Mouse (Mus musculus) limb, embryonic 13.5 days (tissue): Measurements from ENCODE around the gene Gm21969. TPM values are rescaled to one million over a fixed set of nuclear protein-coding genes. Genes with fewer than 3 reads are reported as not detected.

ENCODE experiments used
- ATAC-seq: fragments of 200-750 bp; cut with Nextera tagmentation; 2 replicates; pipeline ENCODE4 v1.8.0; 2017; ENCODE audit warnings: low read depth, moderate number of reproducible peaks, moderate TSS enrichment; ENCODE audit not compliant: low FRiP score
- H3K27ac ChIP-seq: fragments of 300-500 bp; sonication (generic); 2 replicates; pipeline ENCODE4 v1.5.1; 2015; ENCODE audit warnings: inconsistent platforms, mild to moderate bottlenecking, moderate library complexity
- H3K27me3 ChIP-seq: fragments of 300-500 bp; sonication (generic); 2 replicates; pipeline ENCODE4 v1.6.1; 2015; ENCODE audit warnings: mild to moderate bottlenecking, inconsistent platforms
- H3K36me3 ChIP-seq: fragments of 300-500 bp; sonication (generic); 2 replicates; pipeline ENCODE4 v1.6.1; 2015; ENCODE audit warnings: inconsistent platforms, mild to moderate bottlenecking, moderate library complexity
- H3K4me1 ChIP-seq: fragments of 300-500 bp; sonication (generic); 2 replicates; pipeline ENCODE4 v1.6.1; 2015; ENCODE audit warnings: inconsistent platforms
- H3K4me2 ChIP-seq: fragments of 300-500 bp; sonication (generic); replicated peaks from 2 replicates; pipeline ENCODE4 v1.6.1; 2015; ENCODE audit warnings: inconsistent platforms, mild to moderate bottlenecking, moderate library complexity
- H3K4me3 ChIP-seq: fragments of 300-500 bp; sonication (generic); 2 replicates; pipeline ENCODE4 v1.5.1; 2015; ENCODE audit warnings: moderate library complexity, mild to moderate bottlenecking, inconsistent platforms
- H3K9ac ChIP-seq: fragments of 300-500 bp; sonication (generic); 2 replicates; pipeline ENCODE4 v1.6.1; 2015; ENCODE audit warnings: mild to moderate bottlenecking, inconsistent platforms
- H3K9me3 ChIP-seq: fragments of 300-500 bp; sonication (generic); 2 replicates; pipeline ENCODE4 v1.6.1; 2016; ENCODE audit warnings: inconsistent platforms
- WGBS: fragments of 180-500 bp; shearing (Covaris S2); methylation state at CpG from one replicate; pipeline ENCODE4 v1.1.7; 2015; 5-methylcytosine and 5-hydroxymethylcytosine counted together
- microRNA-seq: library from miRNA; unstranded; fragments of <30 nt; microRNA quantifications from one replicate; pipeline ENCODE4, GENCODE M21; 2016
- polyA plus RNA-seq: library from polyadenylated mRNA; unstranded; fragments of >200 nt; fragmentation: Nextera tagmentation; extraction: Ambion mirVana; gene quantifications from 2 replicates; pipeline ENCODE4 v1.2.1, GENCODE M21; 2015

The Gm21969 gene
- polyA plus RNA-seq, 1 experiment from 2014 or later: not detected

GRCm38 (mm10) chr4:139688058-139688457, 85.1 kb downstream of the Gm21969 start:
- no peaks in the 10 kb centered on the region for H3K9me3 ChIP-seq
- WGBS: 75% methylated on average over 9 of the region's 9 CpGs
- peaks cover 26% of the 10 kb centered on the region for H3K27me3 ChIP-seq
- no peak overlapping the region for H3K4me2 ChIP-seq
- no peak overlapping the region for H3K9ac ChIP-seq
- ATAC-seq: no peak
- peaks cover 8% of the 10 kb centered on the region for H3K4me1 ChIP-seq
- H3K36me3 ChIP-seq: no peaks in the 10 kb centered on the region
- no peak overlapping the region for H3K4me3 ChIP-seq
- H3K27ac ChIP-seq: no peak overlapping the region

GRCm38 (mm10) chr4:139689627-139690269, 86.8 kb downstream of the Gm21969 start:
- Histone ChIP-seq H3K9ac (no peak overlapping the region), H3K4me3 (no peak overlapping the region), H3K4me2 (no peak overlapping the region), H3K36me3 (no peaks in the 10 kb centered on the region), H3K9me3 (no peaks in the 10 kb centered on the region), H3K27ac (no peak overlapping the region), H3K27me3 (peaks cover 30% of the 10 kb centered on the region), H3K4me1 (peaks cover 8% of the 10 kb centered on the region)
- ATAC-seq: peak; percentile 49; the same call in 1 of the 2 replicates
- 36% methylated on average over 7 of the region's 7 CpGs for WGBS

- H3K4me3 ChIP-seq: no peak overlapping the region
- H3K36me3 ChIP-seq: no peaks in the 10 kb centered on the region
- no peak overlapping the region for H3K27ac ChIP-seq
- no peak overlapping the region for H3K4me2 ChIP-seq
- no peaks in the 10 kb centered on the region for H3K9me3 ChIP-seq
- H3K9ac ChIP-seq: no peak overlapping the region
- H3K4me1 ChIP-seq: peaks cover 15% of the 10 kb centered on the region
- 49% methylated on average over 5 of the region's 5 CpGs for WGBS
- no peak for ATAC-seq
- peaks cover 39% of the 10 kb centered on the region for H3K27me3 ChIP-seq
Measured at GRCm38 (mm10) chr4:139693315-139693714, 90.3 kb downstream of the Gm21969 start.

GRCm38 (mm10) chr4:139697755-139698154, 94.8 kb downstream of the Gm21969 start:
- WGBS: 4% methylated on average over 9 of the region's 9 CpGs
- H3K9ac ChIP-seq: no peak overlapping the region
- peaks cover 24% of the 10 kb centered on the region for H3K27me3 ChIP-seq
- peak; percentile 29; the same call in 1 of the 2 replicates for ATAC-seq
- H3K36me3 ChIP-seq: no peaks in the 10 kb centered on the region
- H3K4me3 ChIP-seq: no peak overlapping the region
- H3K27ac ChIP-seq: no peak overlapping the region
- 0 out of 2 replicates have a peak overlapping the region, but pooled peaks have one; percentile 19 for H3K4me2 ChIP-seq
- H3K4me1 ChIP-seq: peaks cover 7% of the 10 kb centered on the region
- no peaks in the 10 kb centered on the region for H3K9me3 ChIP-seq

GRCm38 (mm10) chr4:139698602-139699001, 95.6 kb downstream of the Gm21969 start:
- WGBS: 43% methylated on average over 8 of the region's 8 CpGs
- no peak overlapping the region for H3K4me3 ChIP-seq
- H3K27me3 ChIP-seq: peaks cover 17% of the 10 kb centered on the region
- H3K36me3 ChIP-seq: no peaks in the 10 kb centered on the region
- H3K27ac ChIP-seq: no peak overlapping the region
- ATAC-seq: peak; percentile 48
- no peak overlapping the region for H3K9ac ChIP-seq
- no peak overlapping the region for H3K4me2 ChIP-seq
- H3K9me3 ChIP-seq: no peaks in the 10 kb centered on the region
- H3K4me1 ChIP-seq: peaks cover 7% of the 10 kb centered on the region

- ATAC-seq: no peak
Measured at GRCm38 (mm10) chr4:139702914-139703313, 99.9 kb downstream of the Gm21969 start.

GRCm38 (mm10) chr4:139703468-139703867, 100.5 kb downstream of the Gm21969 start:
- Histone ChIP-seq H3K4me1 (no peaks in the 10 kb centered on the region), H3K9me3 (no peaks in the 10 kb centered on the region), H3K4me2 (no peak overlapping the region), H3K4me3 (no peak overlapping the region), H3K36me3 (no peaks in the 10 kb centered on the region), H3K9ac (no peak overlapping the region), H3K27me3 (no peaks in the 10 kb centered on the region; the same call in 1 of the 2 replicates), H3K27ac (no peak overlapping the region)
- ATAC-seq: no peak
- 83% methylated on average over 11 of the region's 11 CpGs for WGBS

More at GRCm38 (mm10) chr4:139702914-139703313, 99.9 kb downstream of the Gm21969 start:
- 53% methylated on average over 4 of the region's 4 CpGs for WGBS
- Histone ChIP-seq H3K9me3 (no peaks in the 10 kb centered on the region), H3K4me3 (no peak overlapping the region), H3K27ac (no peak overlapping the region), H3K4me2 (no peak overlapping the region), H3K4me1 (peaks cover under 1% of the 10 kb centered on the region), H3K27me3 (peaks cover 2% of the 10 kb centered on the region), H3K36me3 (no peaks in the 10 kb centered on the region), H3K9ac (no peak overlapping the region)

GRCm38 (mm10) chr4:139705986-139706385, 103.0 kb downstream of the Gm21969 start:
- no peak for ATAC-seq
- Histone ChIP-seq H3K4me1 (no peaks in the 10 kb centered on the region), H3K9me3 (no peaks in the 10 kb centered on the region), H3K9ac (no peak overlapping the region), H3K36me3 (no peaks in the 10 kb centered on the region), H3K27me3 (no peaks in the 10 kb centered on the region; the same call in 1 of the 2 replicates), H3K27ac (no peak overlapping the region), H3K4me3 (no peak overlapping the region), H3K4me2 (no peak overlapping the region)
- 87% methylated on average over 5 of the region's 5 CpGs for WGBS

- H3K4me2 ChIP-seq: no peak overlapping the region
- no peak overlapping the region for H3K4me3 ChIP-seq
- no peaks in the 10 kb centered on the region for H3K36me3 ChIP-seq
- ATAC-seq: no peak
- peaks cover 10% of the 10 kb centered on the region; the same call in 1 of the 2 replicates for H3K27me3 ChIP-seq
- WGBS: 33% methylated on average over 25 of the region's 25 CpGs
- H3K27ac ChIP-seq: no peak overlapping the region
- peaks cover 12% of the 10 kb centered on the region for H3K4me1 ChIP-seq
- H3K9ac ChIP-seq: no peak overlapping the region
- no peaks in the 10 kb centered on the region for H3K9me3 ChIP-seq
Measured at GRCm38 (mm10) chr4:139710467-139711334, 107.7 kb downstream of the Gm21969 start.

Small RNA genes lying within 50 kb of the gene (microRNA-seq; reads per million reads assigned to microRNA genes)
- gene Gm25571: not detected
- gene Mir7020: not detected

Other genes starting within 250 kb of the Gm21969 start
- gene Iffo2, start 72.6 kb upstream of the Gm21969 start, polyA plus RNA-seq: 4.4 and 4.6 TPM in 2 replicates
- 24.7 and 25.9 TPM in 2 replicates for gene Aldh4a1, start 19.7 kb downstream of the Gm21969 start, polyA plus RNA-seq
- not detected in 2 replicates for gene Tas1r2, start 50.4 kb downstream of the Gm21969 start, polyA plus RNA-seq
- gene Pax7, start 230.3 kb downstream of the Gm21969 start, polyA plus RNA-seq: 0.90 and 0.92 TPM in 2 replicates